Mouse (Mus musculus): Measurements from ENCODE around the gene Gm20821. TPM values are rescaled to one million over a fixed set of nuclear protein-coding genes. Genes with fewer than 3 reads are reported as not detected.

Gene Gm20821
- not detected in 2 replicates for polyA plus RNA-seq (2012; rRNA removed)

GRCm38 (mm10) chrY:9781504-9781903 is at the start of gene Gm20821:
TSS of gene Gm20821 (plus strand) at chrY:9781804.

